In genomic region chr1:40681699-40682510, GRCm38 (mm10) we compare ENCODE assay signal across 8 mouse cellular contexts. TPM values are rescaled to one million over a fixed set of nuclear protein-coding genes. Genes with fewer than 3 reads are reported as not detected.
DNase-seq lines count a peak whose midpoint lies in the region; ATAC-seq and TF ChIP-seq lines count a peak whose summit lies in the region.
"Had no signal": no experiment of that assay in that cellular context is flagged by ENCODE, and none has a peak within 500 bp of the region (broad histone marks: within the 10 kb centered on the region; RNA-seq: fewer than 3 reads in every experiment).

No protein-coding gene starts in this region.

- no peak for DNase-seq in lung, postnatal 36 days
- DNase-seq in kidney, postnatal 36 days = peak; percentile 22 to 69
- peak; percentile 53 for DNase-seq in neural tube, embryonic 10.5 days (ENCODE audit: extremely low spot score, low spot score)
- no peak for DNase-seq in layer of hippocampus, adult 9-11 months

- no peak for TF ChIP-seq POLR2A in cortical plate, adult 2 months (IDR thresholded peaks at IDR 0.05; ENCODE audit: extremely low read depth, insufficient read depth, low read length)

- 0 out of 2 replicates have a peak, but pooled peaks have one; percentile 8 for ATAC-seq in lung, embryonic 15.5 days (ENCODE audit: borderline replicate concordance, extremely low read depth, low FRiP score, low TSS enrichment)
- peak; percentile 25; the same call in 1 of the 2 replicates for ATAC-seq in granulocyte monocyte progenitor cell, adult 5-6 weeks (replicated peaks; ENCODE audit: poor library complexity, severe bottlenecking)

- H3K4me1 ChIP-seq in lung, embryonic 15.5 days = peaks cover 17% of the 10 kb centered on the region
- no peaks in the 10 kb centered on the region; the same call in 1 of the 2 replicates for H3K4me1 ChIP-seq in cortical plate, adult 2 months (ENCODE audit: control insufficient read depth, insufficient read depth, low read length)

- H3K9ac ChIP-seq in lung, embryonic 15.5 days = peak overlapping the region; percentile 31

- no peaks in the 10 kb centered on the region for H3K9me3 ChIP-seq in lung, embryonic 15.5 days

- H3K27me3 ChIP-seq in lung, embryonic 15.5 days = peaks cover 67% of the 10 kb centered on the region

- no peak for TF ChIP-seq CTCF in cortical plate, adult 2 months (IDR thresholded peaks at IDR 0.05; ENCODE audit: extremely low read depth, insufficient read depth, low read length)

- no peaks in the 10 kb centered on the region for H3K36me3 ChIP-seq in lung, embryonic 15.5 days

- no peak overlapping the region for H3K27ac ChIP-seq in lung, embryonic 15.5 days
- H3K27ac ChIP-seq in cortical plate, adult 2 months (ENCODE audit: insufficient read depth, low read length) = no peak overlapping the region

- peak overlapping the region; percentile 95 for H3K4me2 ChIP-seq in lung, embryonic 15.5 days

- H3K4me3 ChIP-seq in lung, embryonic 15.5 days = peak overlapping the region; percentile 51
- peak overlapping the region; percentile 56 for H3K4me3 ChIP-seq in cortical plate, adult 2 months (ENCODE audit: insufficient read depth, low read length)

- WGBS in lung, embryonic 15.5 days = 3% methylated on average over 39 of the region's 44 CpGs

RNA-seq across cellular contexts. Expression of gene Slc9a2, which starts 1.5 kb away (rescaled TPM):
- 0.03 and 0.25 TPM in 2 replicates for polyA plus RNA-seq in lung, embryonic 15.5 days (2015; fragmentation: Nextera tagmentation; extraction: Ambion mirVana)
- 2.9 and 4.4 TPM in 2 replicates for polyA plus RNA-seq in cortical plate, adult 2 months (2012; rRNA removed)
- 0.32 TPM in 1 of 2 replicates, not detected in the other for total RNA-seq in granulocyte monocyte progenitor cell, adult 5-6 weeks (2014; fragmentation: Nextera tagmentation)
- 0.30 TPM in 1 of 2 replicates, not detected in the other for total RNA-seq in granulocyte monocyte progenitor cell, adult 5-6 weeks (2017)
- total RNA-seq: neutrophil, adult 5-6 weeks had no signal

Comparison
In these comparisons a context has a peak if more than half of its experiments do, and no peak if none do; other contexts are left out.
1. DNase-seq: peak in kidney, postnatal 36 days (2 of 2) and neural tube, embryonic 10.5 days (single experiment); none in lung, postnatal 36 days (single experiment) and layer of hippocampus, adult 9-11 months (single experiment).